Mouse (Mus musculus): ENCODE results near the gene Enpp1.
"Not testable (repeated sequence)": the region's sequence is repeated elsewhere in the genome, so short reads cannot be mapped to it uniquely, and the experiment has no call there.

Gene Enpp1

GRCm38 (mm10) chr10:24638306-24639070 is 73.5 kb downstream of the Enpp1 start:
- no peak for DNase-seq (ENCODE audit: extremely low spot score)

GRCm38 (mm10) chr10:24636986-24637385 is 75.0 kb downstream of the Enpp1 start:
- no peak for DNase-seq (ENCODE audit: extremely low spot score)

GRCm38 (mm10) chr10:24635884-24636283 is 76.1 kb downstream of the Enpp1 start:
- no peak for DNase-seq (ENCODE audit: extremely low spot score)

GRCm38 (mm10) chr10:24635331-24635815 is 76.6 kb downstream of the Enpp1 start:
- no peak for DNase-seq (ENCODE audit: extremely low spot score)

- DNase-seq (ENCODE audit: extremely low spot score): no peak
Measured at GRCm38 (mm10) chr10:24634288-24634687, 77.7 kb downstream of the Enpp1 start.

GRCm38 (mm10) chr10:24631122-24631521 is 80.8 kb downstream of the Enpp1 start:
- no peak for DNase-seq (ENCODE audit: extremely low spot score)

- peak; percentile 71 for DNase-seq (ENCODE audit: extremely low spot score)
Measured at GRCm38 (mm10) chr10:24630469-24631081, 81.4 kb downstream of the Enpp1 start.

- DNase-seq (ENCODE audit: extremely low spot score): no peak
Measured at GRCm38 (mm10) chr10:24629086-24629720, 82.8 kb downstream of the Enpp1 start.

- DNase-seq (ENCODE audit: extremely low spot score): no peak
Measured at GRCm38 (mm10) chr10:24628466-24628865, 83.5 kb downstream of the Enpp1 start.

- DNase-seq (ENCODE audit: extremely low spot score): no peak
Measured at GRCm38 (mm10) chr10:24627262-24627661, 84.7 kb downstream of the Enpp1 start.

- DNase-seq (ENCODE audit: extremely low spot score): peak; percentile 90
Measured at GRCm38 (mm10) chr10:24625060-24625701, 86.8 kb downstream of the Enpp1 start.

GRCm38 (mm10) chr10:24622586-24622985 is 89.4 kb downstream of the Enpp1 start:
- peak; percentile 61 for DNase-seq (ENCODE audit: extremely low spot score)

- DNase-seq (ENCODE audit: extremely low spot score): peak; percentile 57
Measured at GRCm38 (mm10) chr10:24621572-24621971, 90.4 kb downstream of the Enpp1 start.

GRCm38 (mm10) chr10:24616572-24616971 is 95.4 kb downstream of the Enpp1 start:
- DNase-seq (ENCODE audit: extremely low spot score): not testable (repeated sequence)

- no peak for DNase-seq (ENCODE audit: extremely low spot score)
Measured at GRCm38 (mm10) chr10:24615799-24616198, 96.2 kb downstream of the Enpp1 start.

GRCm38 (mm10) chr10:24614726-24615125 is 97.2 kb downstream of the Enpp1 start:
- DNase-seq (ENCODE audit: extremely low spot score): no peak

GRCm38 (mm10) chr10:24609766-24610165 is 102.2 kb downstream of the Enpp1 start:
- DNase-seq (ENCODE audit: extremely low spot score): no peak

- DNase-seq (ENCODE audit: extremely low spot score): no peak
Measured at GRCm38 (mm10) chr10:24609146-24609545, 102.8 kb downstream of the Enpp1 start.

GRCm38 (mm10) chr10:24603727-24604126 is 108.2 kb downstream of the Enpp1 start:
- DNase-seq (ENCODE audit: extremely low spot score): no peak

GRCm38 (mm10) chr10:24603035-24603434 is 108.9 kb downstream of the Enpp1 start:
- no peak for DNase-seq (ENCODE audit: extremely low spot score)

- DNase-seq (ENCODE audit: extremely low spot score): no peak
Measured at GRCm38 (mm10) chr10:24599802-24600201, 112.2 kb downstream of the Enpp1 start.

GRCm38 (mm10) chr10:24598693-24599092 is 113.3 kb downstream of the Enpp1 start:
- DNase-seq (ENCODE audit: extremely low spot score): no peak
